Mouse (Mus musculus) lung, postnatal 10 days (tissue): ENCODE measurements at regions not wholly inside any gene's neighbourhood (a gene's known extent, or its start where the extent isn't known, plus 50 kb on each side); places are given as distances from the start of the nearest gene placed in this dataset.

Source experiments
- DNase-seq: peaks from one replicate; pipeline ENCODE4 v3.0.0; 2021

- DNase-seq, result no peak
These were observed 107.8 kb downstream of the Btg1 start for GRCm38 (mm10) chr10:96724436-96725175.

GRCm38 (mm10) chr10:96726801-96727780 lies 110.3 kb downstream of the Btg1 start:
- DNase-seq, result no peak

GRCm38 (mm10) chr10:96733581-96733980 lies 116.8 kb downstream of the Btg1 start:
- DNase-seq, result no peak

- DNase-seq, result no peak
These were observed 118.3 kb downstream of the Btg1 start for GRCm38 (mm10) chr10:96735146-96735545.

GRCm38 (mm10) chr10:96735885-96736628 lies 119.3 kb downstream of the Btg1 start:
- DNase-seq, result no peak

- no peak for DNase-seq
These were observed 121.2 kb downstream of the Btg1 start for GRCm38 (mm10) chr10:96737972-96738371.

GRCm38 (mm10) chr10:96738606-96739005 lies 121.8 kb downstream of the Btg1 start:
- DNase-seq, result no peak

- DNase-seq, result peak; percentile 74
These were observed 127.5 kb downstream of the Btg1 start for GRCm38 (mm10) chr10:96744167-96744777.

- no peak for DNase-seq
These were observed 130.3 kb downstream of the Btg1 start for GRCm38 (mm10) chr10:96747015-96747663.

GRCm38 (mm10) chr10:96750861-96751260 lies 134.1 kb downstream of the Btg1 start:
- peak; percentile 47 for DNase-seq

GRCm38 (mm10) chr10:96751580-96752264 lies 134.9 kb downstream of the Btg1 start:
- peak; percentile 97 for DNase-seq

- no peak for DNase-seq
These were observed 135.7 kb downstream of the Btg1 start for GRCm38 (mm10) chr10:96752531-96752930.

GRCm38 (mm10) chr10:96753521-96753920 lies 136.7 kb downstream of the Btg1 start:
- peak; percentile 50 for DNase-seq

- DNase-seq, result no peak
These were observed 138.9 kb downstream of the Btg1 start for GRCm38 (mm10) chr10:96755674-96756073.

GRCm38 (mm10) chr10:96756355-96757084 lies 139.7 kb downstream of the Btg1 start:
- no peak for DNase-seq

- DNase-seq, result no peak
These were observed 140.5 kb downstream of the Btg1 start for GRCm38 (mm10) chr10:96757311-96757710.

- no peak for DNase-seq
These were observed 144.8 kb downstream of the Btg1 start for GRCm38 (mm10) chr10:96761601-96762000.

- DNase-seq, result no peak
These were observed 148.8 kb downstream of the Btg1 start for GRCm38 (mm10) chr10:96765626-96766025.

GRCm38 (mm10) chr10:96778220-96778619 lies 161.4 kb downstream of the Btg1 start:
- no peak for DNase-seq

- no peak for DNase-seq
These were observed 167.2 kb downstream of the Btg1 start for GRCm38 (mm10) chr10:96783966-96784365.
